Comparison of ENCODE assay signal across 8 mouse cellular contexts in the genomic region with DNA sequence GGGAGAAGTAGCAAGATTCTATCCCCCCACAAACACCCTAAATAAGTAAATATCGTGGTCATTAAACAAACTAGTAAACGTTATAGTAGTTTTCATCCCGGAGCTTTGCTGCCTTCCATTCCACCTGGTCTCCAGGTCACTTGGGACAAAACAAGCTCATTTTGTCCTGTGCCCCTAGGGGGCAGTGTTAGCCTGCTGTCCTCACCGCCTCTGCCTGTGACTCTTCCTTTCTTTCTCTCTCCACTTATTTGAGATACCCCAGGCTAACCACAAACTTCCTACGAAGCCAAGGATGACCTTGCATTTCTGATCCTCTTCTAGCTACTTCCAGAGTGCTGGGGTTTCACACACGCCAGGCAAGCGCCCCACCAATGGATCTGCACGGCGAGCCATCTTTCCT. TPM values are rescaled to one million over a fixed set of nuclear protein-coding genes. Genes with fewer than 3 reads are reported as not detected.
A peak's percentile ranks its signal among the peaks of the same experiment; 100 is the strongest.
DNase-seq lines count a peak whose midpoint lies in the region; TF ChIP-seq lines count a peak whose summit lies in the region.
"Had no signal": no experiment of that assay in that cellular context is flagged by ENCODE, and none has a peak within 500 bp of the region (broad histone marks: within the 10 kb centered on the region; RNA-seq: fewer than 3 reads in every experiment).

No protein-coding gene starts in this region.

- no peak for TF ChIP-seq POLR2A in lung, adult 2 months (IDR thresholded peaks at IDR 0.05; ENCODE audit: borderline replicate concordance, extremely low read depth, low read depth, low read length)

- peaks cover under 1% of the 10 kb centered on the region; the same call in 1 of the 2 replicates for H3K4me1 ChIP-seq in lung, adult 2 months (ENCODE audit: control insufficient read depth, insufficient read depth, low read length)

- TF ChIP-seq CTCF in lung, adult 2 months (IDR thresholded peaks at IDR 0.05; ENCODE audit: insufficient read depth, low read length) = peak; percentile 92

- 33% methylated on average over 9 of the region's 9 CpGs for WGBS in lung, adult 2 months

- H3K4me3 ChIP-seq in lung, adult 2 months (replicated peaks; ENCODE audit: extremely low read depth, low read depth, low read length) = no peak overlapping the region

- DNase-seq in ovary, adult 18-20 months (ENCODE audit: low spot score) = peak; percentile 34
- no peak for DNase-seq in ovary, postnatal 10 days (ENCODE audit: low spot score)
- peak; percentile 57 for DNase-seq in adrenal gland, adult 8-10 months
- peak; percentile 83 for DNase-seq in embryo, embryonic 10 days (ENCODE audit: low spot score)
- DNase-seq in induced T-regulatory cell, adult 2 months (ENCODE audit: low read depth) = peak; percentile 84
- DNase-seq in lung, adult 2 months = peak; percentile 75
- peak; percentile 49 for DNase-seq in right cerebral cortex, postnatal 25 days

RNA-seq across cellular contexts. Expression of a gene that starts 4.9 kb away (rescaled TPM):
- under 1 TPM in 1 of 4 experiments, not detected in 3; 0.68 TPM for total RNA-seq in adrenal gland, adult 8-10 months (2022)
- 0.18 TPM in 1 of 2 replicates, not detected in the other for polyA plus RNA-seq in lung, adult 2 months (2012; rRNA removed)
- polyA plus RNA-seq: macrophage had no signal

RNA-seq across cellular contexts. Expression of a gene that starts 10.4 kb away (rescaled TPM):
- total RNA-seq in adrenal gland, adult 8-10 months (2022) = under 1 TPM; 0.38 to 0.97 (median 0.57) TPM
- polyA plus RNA-seq in lung, adult 2 months (2012; rRNA removed) = 19.6 and 29.1 TPM in 2 replicates
- polyA plus RNA-seq: macrophage had no signal

RNA-seq across cellular contexts. Expression of a gene that starts 13.5 kb away (rescaled TPM):
- total RNA-seq in adrenal gland, adult 8-10 months (2022) = 10 to 100 TPM; 14.8 to 25.6 (median 19.5) TPM
- 30.9 and 38.6 TPM in 2 replicates for polyA plus RNA-seq in lung, adult 2 months (2012; rRNA removed)

RNA-seq across cellular contexts. Expression of a gene that starts 15.2 kb away (rescaled TPM):
- not detected for total RNA-seq in adrenal gland, adult 8-10 months (2022)
- polyA plus RNA-seq in lung, adult 2 months (2012; rRNA removed) = 0.20 TPM in 1 of 2 replicates, not detected in the other
- polyA plus RNA-seq: macrophage had no signal

RNA-seq across cellular contexts. Expression of a gene that starts 32.5 kb away (rescaled TPM):
- not detected for total RNA-seq in adrenal gland, adult 8-10 months (2022)
- polyA plus RNA-seq in lung, adult 2 months (2012; rRNA removed) = 1.4 TPM in 1 of 2 replicates, not detected in the other
- polyA plus RNA-seq: macrophage had no signal
